Mouse (Mus musculus): ENCODE results near the gene Plxnb1. TPM values are rescaled to one million over a fixed set of nuclear protein-coding genes. Genes with fewer than 3 reads are reported as not detected.
A peak's percentile ranks its signal among the peaks of the same experiment; 100 is the strongest.

Gene Plxnb1
- total RNA-seq (2022): 10 to 100 TPM; 65.5 to 74.0 (median 67.1) TPM

GRCm38 (mm10) chr9:109095137-109095982 lies at the start of gene Plxnb1:
Plxnb1 (plus strand) TSS chr9:109095389.
- DNase-seq (ENCODE audit: low spot score in 2 of 2): peak; percentile 55 to 61

DNA sequence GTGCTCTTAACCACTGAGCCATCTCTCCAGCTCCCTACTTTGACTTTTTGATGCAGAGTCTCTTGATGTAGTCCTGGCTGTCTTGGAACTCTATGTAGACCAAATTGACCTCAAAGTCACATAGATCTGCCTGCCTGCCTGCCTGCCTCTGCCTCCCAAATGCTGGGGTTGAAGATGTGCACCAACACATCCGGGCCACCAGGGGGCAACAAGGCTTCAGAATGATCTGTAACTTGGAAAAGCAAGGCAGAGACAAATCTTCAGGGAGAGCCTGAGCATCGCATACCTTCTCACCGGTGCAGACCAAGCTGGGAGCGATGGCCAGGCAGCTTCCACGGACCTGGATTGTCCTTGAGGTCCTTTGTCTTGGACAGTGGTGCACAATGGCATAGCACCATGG lies 48.9 kb upstream of the Plxnb1 start:
- DNase-seq (ENCODE audit: low spot score in 2 of 2): no peak

GRCm38 (mm10) chr9:109049316-109049715 lies 45.9 kb upstream of the Plxnb1 start:
- DNase-seq (ENCODE audit: low spot score in 2 of 2): no peak

GRCm38 (mm10) chr9:109049996-109050673 lies 45.1 kb upstream of the Plxnb1 start:
- DNase-seq (ENCODE audit: low spot score in 2 of 2): no peak

- DNase-seq (ENCODE audit: low spot score in 2 of 2): no peak
Measured at GRCm38 (mm10) chr9:109050674-109050997, 44.6 kb upstream of the Plxnb1 start.

DNA sequence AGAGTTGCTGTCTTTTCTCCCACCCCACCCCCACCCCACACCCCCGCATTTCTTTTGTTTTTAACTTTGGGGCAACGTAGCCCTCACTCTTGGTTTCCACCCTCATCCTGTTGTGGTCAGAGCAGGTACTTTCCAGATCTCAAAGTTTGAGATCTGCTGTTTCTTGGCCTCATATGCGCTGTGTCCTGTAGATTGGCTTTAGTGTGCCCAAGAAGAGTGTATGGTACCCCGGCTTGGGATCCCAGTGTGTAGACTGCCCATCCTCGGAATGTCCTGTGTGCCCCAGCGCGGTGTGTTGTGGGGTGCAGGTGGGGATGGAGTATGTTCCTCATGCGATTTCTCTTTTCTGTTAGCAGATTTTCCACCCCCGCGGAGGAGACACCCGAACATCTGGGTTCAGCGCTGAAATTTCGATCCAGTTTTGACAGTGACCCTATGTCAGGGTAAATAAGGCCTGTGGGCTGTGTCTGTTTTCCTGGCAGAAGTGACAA lies 44.1 kb upstream of the Plxnb1 start:
- no peak for DNase-seq (ENCODE audit: low spot score in 2 of 2)

DNA sequence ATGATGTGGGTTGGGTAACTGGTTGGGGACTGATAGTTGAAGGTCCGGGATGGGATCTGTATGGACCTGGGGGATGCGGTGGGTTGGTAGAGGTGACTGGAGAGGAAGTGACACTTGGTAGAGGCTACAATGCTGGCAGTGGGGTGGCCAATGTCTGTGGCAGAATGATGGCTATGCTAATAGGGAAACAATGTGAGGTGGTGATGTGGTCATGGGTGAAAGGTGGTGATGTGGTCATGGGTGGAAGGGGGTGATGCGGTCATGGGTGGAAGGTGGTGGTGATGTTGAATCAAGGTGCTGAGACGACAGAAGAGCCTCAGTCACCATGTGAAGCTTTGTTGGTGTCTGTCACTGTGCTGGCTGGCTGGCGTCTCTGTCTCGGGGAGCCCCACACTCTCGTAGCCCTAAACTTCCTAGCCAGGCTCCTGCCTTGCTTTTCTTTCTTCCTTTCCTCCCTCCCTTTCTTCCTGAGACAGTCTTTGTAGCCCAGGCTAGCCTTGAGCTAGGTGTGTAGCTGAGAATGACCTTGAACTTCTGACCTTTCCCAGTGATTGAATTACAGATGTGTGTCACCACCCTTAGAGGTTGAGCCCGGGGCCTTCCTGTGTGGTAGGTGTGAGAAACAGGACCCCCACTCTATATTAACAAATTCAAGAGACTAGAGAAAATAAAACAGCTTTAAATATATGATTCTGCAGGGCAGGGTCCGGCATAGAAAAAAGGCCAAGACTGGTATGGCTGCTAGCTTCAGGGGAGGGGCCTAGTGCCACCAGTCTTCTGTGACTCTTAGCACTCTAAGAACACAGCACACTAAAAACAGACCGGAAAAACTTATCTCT lies 43.3 kb upstream of the Plxnb1 start:
- DNase-seq (ENCODE audit: low spot score in 2 of 2): no peak

GRCm38 (mm10) chr9:109052490-109053260 lies 42.5 kb upstream of the Plxnb1 start:
- no peak for DNase-seq (ENCODE audit: low spot score in 2 of 2)

DNA sequence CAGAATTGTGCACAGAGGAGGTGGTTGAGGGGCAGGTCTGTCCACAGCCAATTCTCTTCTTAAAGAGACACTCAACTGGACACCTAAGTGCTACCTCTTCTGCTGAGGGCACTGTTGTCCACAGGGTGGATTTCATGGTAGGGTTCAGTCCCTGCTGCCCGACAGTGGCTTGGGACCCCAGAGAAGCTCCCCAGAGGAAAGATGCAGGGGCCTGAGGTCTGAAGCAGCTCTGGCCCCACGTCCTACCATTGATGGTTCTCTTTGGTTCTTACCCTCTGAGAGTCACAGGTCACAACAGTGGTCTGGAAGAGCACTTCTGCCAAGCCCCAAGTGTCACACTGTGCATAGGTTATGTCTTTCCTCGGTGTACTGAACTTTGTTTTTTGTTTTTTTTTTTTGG lies 41.8 kb upstream of the Plxnb1 start:
- DNase-seq (ENCODE audit: low spot score in 2 of 2): no peak

GRCm38 (mm10) chr9:109053851-109054250 lies 41.3 kb upstream of the Plxnb1 start:
- no peak for DNase-seq (ENCODE audit: low spot score in 2 of 2)

- peak in 1 of 2 experiments; percentile 73 for DNase-seq (ENCODE audit: low spot score in 2 of 2)
Measured at GRCm38 (mm10) chr9:109054712-109055111, 40.5 kb upstream of the Plxnb1 start.

DNA sequence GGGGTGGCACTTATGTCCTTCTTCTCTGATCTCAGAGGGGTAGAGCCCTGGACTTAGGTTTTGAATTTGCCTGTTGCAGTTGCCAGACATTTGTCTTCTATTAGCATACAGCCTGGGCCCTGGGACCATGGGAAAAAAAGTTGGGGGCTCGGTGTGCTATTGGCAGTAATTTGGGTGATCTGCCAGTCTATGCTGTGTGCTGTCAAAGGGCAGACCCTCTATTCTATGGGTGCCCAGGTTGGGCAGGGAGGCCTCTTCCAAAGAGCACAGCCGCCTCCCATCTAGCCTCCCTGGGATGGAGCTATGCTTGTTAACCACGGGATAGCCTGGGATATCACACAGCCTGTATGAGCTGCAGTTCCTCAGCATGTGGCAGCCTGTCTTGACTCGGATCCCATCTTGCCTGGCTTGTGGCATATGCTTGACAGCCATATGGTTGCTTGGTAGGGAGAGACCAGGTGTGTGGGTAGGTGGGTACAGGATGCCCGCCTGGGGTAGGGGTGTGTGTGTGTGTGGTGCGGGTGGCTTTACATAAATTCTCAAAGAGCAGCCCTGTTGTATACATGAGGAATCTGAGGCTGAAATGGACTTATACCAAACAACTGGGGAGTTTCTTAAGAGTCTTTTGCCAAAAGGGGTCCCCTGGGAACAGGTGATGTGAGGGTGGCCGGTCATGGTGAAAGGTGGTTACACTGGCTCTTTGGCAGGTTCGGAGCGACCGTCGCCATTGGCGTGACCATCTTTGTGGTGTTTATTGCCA lies 39.7 kb upstream of the Plxnb1 start:
- peak in 1 of 2 experiments; percentile 40 for DNase-seq (ENCODE audit: low spot score in 2 of 2)

GRCm38 (mm10) chr9:109056081-109056690 lies 39.0 kb upstream of the Plxnb1 start:
- DNase-seq (ENCODE audit: low spot score in 2 of 2): no peak

DNA sequence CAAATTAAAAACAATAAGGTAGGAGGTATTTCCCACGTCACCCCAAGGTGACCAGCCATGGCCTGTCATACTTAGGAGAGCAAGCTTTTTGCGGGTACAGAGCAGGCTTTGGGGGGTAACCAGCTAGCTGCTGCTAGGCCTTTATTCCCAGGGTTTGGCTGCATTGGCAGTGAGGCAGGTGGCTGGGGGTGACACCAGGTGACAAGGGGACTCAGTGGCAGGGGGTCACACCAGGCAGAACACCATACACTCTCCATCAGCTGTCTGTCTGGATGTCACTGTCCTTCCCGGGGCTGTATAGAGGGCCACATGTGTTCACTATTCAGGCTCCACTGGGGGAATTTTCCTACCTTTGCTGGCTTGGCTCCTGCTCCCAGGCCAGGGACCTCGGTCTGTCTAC lies 38.3 kb upstream of the Plxnb1 start:
- no peak for DNase-seq (ENCODE audit: low spot score in 2 of 2)

DNA sequence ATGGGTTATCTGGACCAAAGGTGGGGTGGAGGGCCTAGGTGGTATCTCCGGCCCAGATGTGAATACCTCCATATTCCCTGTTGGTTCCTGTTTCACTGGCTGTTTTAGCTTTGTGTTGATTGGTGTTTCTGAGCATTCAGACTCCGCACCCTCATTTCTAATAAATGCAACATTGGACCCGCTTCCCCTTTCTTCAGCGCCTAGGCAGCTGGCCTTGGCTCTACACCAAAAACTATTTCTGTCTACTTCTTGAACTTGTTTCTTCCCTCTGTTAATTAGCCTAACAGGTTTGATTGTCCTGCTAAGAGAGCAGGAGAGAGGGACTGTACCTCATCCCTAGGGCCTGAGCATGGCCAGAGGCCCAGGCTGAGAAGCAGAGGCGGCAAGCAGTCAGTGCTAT lies 37.6 kb upstream of the Plxnb1 start:
- no peak for DNase-seq (ENCODE audit: low spot score in 2 of 2)

GRCm38 (mm10) chr9:109058006-109058765 lies 37.0 kb upstream of the Plxnb1 start:
- no peak for DNase-seq (ENCODE audit: low spot score in 2 of 2)

DNA sequence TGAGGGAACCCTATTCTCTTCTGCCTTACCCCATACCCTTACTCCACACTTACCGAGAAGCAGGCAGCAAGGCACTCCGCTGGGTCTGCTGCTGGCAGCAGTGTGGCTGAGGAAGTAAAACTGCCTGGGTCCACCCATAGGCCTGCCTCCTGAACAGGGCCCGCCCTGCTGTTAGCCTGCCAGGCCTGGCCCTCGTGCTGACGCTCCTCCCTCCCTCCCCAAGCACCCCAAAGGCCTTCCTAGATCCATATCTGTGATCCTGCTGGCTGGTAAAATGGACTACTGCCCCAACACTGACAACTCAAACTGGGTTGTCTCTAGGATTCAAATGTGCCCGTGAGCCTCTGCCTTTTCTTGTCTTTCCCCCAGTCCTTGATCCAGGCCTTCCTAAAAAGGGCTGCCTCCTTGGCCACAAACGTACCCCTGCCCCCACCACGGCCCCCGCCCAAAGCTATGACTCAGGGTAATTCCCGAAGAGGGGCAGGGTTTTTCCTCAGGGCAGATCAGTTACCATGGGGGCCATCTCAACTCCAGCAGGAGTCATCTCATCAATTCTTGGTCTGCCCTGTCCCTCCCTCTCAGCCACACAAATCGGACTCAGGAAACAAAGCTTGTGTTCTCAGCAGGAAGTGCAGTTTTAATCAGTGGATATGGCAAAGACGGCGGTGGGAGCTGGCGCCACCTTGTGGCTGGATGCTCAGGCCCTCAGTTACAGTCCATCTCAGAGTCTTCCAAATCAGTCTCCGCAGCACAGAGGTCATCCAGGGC lies 35.9 kb upstream of the Plxnb1 start, which contains the start of gene Trex1:
Gene Trex1, minus strand, starts transcription at position 599 of the 768 bp plus-strand sequence.
- DNase-seq (ENCODE audit: low spot score in 2 of 2): peak; percentile 81 to 82
